Mouse (Mus musculus) gastrocnemius, postnatal 10 days (tissue): ENCODE data around the gene Neu3. TPM values are rescaled to one million over a fixed set of nuclear protein-coding genes. Genes with fewer than 3 reads are reported as not detected.

Experiments
- DNase-seq: peaks from one replicate; pipeline ENCODE4 v3.0.0; 2021; ENCODE audit warnings: mixed read lengths
- long read RNA-seq, 2 experiments: library from polyadenylated mRNA; stranded (forward); transcript quantifications; one replicate each; pipeline ENCODE4 v2.0.0; 2021
- total RNA-seq, 2 experiments: library from RNA; stranded (reverse); gene quantifications; 2 replicates each; pipeline ENCODE4 v1.2.3; 2021

Neu3 gene
- total RNA-seq = 1 to 10 TPM; 2.6 to 3.2 TPM
- long read RNA-seq, experiment 1, partial matches to known transcripts = 1 of 5 reads
- long read RNA-seq, experiment 1, other reads (novel, unspliced or antisense) = 2 of 5 reads
- long read RNA-seq, experiment 2, partial matches to known transcripts = 0 of 1 reads
- long read RNA-seq, experiment 2, other reads (novel, unspliced or antisense) = 0 of 1 reads

DNA sequence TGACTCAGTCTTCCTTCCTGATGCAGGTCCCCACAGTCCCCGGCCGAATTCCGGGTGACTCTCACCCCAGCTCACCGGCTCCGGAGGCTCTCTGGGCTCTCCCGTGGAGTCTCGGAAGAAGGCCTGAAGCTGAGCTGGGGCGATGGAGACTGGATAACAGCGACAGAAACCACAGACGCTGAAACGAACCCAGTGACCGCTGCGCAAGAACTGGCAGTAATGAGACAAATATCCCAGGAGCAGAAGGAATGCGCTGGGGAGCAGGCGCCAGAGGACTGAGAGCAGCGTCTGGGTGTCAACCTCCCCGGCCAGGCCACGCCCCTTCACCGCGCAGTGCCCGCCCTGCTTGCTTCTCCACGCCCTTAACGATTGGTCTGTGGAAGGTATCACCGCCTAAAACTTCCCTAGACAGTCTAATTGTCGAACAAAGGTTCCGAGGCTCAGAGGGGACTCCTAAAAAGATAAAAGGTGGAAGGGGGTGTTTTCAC, at the start of gene Neu3:
Gene Neu3 (minus strand): TSS at position 335 of the 488 bp plus-strand sequence.
- peak; percentile 94 for DNase-seq

DNA sequence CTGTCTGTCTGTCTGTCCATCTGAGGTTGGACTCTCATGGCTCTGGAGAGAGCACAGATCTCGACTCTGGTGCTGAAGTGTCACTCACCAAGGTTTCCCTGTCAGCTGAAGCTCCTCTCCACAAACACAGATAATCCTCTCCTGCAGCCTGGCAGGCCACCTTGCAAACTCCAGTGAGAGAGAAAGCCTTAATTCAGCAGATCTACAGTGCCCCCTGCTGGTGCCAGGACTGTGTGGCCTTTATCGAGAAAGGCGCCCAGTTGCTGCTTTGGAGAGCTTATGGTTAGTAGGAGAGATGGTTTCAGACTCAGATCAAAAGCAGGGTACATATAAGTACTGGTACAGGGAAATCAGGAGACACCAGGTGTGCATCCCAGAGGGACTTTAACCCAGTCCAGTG, 48.1 kb upstream of the Neu3 start:
- peak; percentile 83 for DNase-seq

DNA sequence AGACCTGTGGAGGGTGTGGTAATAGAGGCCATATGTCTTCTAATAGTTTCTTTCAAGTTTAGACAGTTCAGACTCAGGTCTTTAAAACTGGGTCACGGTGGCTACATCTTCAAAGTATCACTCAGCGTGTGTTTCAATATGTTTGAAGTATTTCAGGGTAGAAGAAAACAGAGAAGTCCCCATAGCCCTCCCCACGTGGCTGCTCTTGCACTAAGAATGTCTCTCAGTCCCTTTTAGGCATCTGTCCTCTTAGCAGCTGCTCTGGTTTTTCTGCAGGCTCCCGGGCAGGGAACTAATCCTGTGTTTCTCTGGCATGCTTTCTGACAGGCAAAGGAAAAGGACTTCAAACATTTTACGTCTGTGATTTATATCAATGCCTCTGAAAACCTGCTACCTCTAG, 47.7 kb upstream of the Neu3 start:
- DNase-seq = no peak

DNA sequence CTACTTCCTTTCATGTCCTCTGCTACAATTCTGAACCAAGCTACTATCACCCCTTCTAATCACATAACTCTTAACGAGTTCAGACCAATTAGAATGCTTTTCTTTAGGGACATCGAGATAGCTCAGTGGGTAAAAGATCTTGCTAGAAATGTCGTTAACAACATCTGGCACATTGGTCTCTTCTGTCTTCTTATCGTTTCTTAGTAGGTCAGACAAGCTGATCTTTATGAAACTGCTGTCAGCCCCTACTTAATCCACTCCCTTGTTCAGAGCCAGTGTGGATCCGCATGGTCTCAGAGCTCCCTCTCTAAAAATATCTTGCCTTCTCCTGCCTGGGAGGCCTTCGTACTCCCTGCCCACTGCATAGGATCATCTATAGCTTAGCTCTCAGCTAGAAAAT, 45.7 kb upstream of the Neu3 start:
- no peak for DNase-seq

DNA sequence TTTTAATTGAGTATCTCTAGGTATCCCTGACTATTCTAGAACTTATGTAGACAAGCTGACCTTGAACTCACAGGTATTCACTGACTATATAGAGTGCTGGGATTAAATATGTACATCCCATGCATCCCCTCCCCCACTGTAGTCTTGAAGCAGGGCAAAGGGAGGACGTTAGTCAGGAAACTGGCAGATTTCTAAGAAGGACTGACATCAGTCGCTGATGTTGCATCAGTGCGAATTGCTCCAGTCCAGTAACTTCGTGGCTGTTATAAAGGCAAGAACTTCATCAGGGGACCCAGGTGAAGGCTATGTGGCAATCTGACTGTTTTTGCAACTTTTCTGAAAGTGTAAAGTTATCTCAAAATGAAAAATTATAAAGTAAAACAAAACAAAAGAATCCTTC, 41.1 kb upstream of the Neu3 start:
- no peak for DNase-seq

DNA sequence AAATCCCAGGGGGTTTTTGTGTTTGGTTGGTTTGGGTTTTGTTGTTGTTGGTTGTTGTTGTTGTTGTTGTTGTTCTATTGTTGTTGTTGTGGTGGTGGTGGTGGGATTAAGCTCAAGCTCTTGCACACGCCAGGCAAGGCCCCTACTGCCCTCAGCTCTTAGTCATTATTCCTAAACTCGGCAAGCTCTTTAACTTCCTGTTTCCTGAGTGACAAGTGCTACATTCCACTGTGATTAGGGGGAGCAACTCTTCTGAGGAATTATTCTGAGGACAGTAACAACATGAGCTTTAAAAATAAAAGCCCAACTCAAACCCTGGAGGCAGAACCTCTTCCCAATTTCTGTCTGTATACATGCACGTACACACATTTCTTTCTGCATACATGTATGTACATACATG, 37.0 kb upstream of the Neu3 start:
- no peak for DNase-seq

DNA sequence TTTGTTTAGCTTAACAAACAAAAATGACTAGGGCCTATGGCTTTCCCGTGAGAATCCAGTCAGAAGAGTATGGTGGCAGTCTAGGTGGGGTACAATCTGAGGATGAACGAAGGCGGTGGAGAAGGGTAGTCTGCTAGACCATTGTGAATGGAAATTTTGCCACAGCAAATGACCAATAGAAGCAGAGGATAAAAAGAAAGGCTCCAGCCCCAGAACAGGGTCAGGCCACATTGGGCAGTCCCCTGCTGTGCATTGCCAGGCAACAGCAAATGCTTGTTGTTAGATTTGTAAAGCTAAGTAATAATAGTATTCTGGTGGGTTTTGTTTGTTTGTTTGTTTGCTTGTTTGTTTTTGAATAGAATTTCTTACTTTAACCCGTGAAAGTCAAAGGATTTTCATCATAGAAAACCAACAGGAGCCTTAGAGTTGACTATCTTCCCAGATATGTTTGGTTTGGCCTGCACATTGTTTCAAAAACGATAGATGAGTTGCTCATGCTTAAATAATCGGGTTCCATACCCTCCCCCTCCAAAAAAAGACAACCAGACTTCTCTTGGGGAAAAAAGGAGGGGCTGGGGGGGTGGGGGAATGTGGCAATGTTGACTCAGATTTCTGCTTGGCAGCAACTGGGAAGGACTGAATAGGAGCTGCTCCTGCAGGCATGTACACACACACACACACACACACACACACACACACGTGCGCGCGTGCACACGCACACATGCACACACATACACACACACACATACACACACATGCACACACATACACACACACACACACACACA, 36.2 kb upstream of the Neu3 start:
- DNase-seq = no peak

DNA sequence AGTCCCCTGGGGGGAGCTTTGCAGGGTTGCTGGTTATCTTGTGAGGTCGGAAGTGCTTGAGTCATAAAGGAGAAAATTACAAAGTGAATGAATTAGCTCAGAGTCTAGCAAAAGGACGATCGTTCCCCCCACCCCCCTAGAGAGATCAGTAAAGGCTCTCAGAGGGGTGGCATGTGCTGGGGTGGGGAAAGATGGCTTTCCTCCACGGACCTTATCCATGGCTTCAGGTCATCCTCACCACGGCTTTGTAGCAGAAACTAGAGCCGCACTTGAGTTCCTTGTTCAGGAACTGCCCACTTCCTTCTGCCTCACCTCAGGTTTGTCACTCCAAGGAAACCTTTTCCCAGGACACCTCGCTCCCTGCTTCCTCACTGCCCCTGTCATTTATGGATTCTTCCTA, 35.1 kb upstream of the Neu3 start, which contains the start of gene Spcs2:
Gene Spcs2 (minus strand): TSS at position 101 of the 400 bp plus-strand sequence.
- DNase-seq = no peak

DNA sequence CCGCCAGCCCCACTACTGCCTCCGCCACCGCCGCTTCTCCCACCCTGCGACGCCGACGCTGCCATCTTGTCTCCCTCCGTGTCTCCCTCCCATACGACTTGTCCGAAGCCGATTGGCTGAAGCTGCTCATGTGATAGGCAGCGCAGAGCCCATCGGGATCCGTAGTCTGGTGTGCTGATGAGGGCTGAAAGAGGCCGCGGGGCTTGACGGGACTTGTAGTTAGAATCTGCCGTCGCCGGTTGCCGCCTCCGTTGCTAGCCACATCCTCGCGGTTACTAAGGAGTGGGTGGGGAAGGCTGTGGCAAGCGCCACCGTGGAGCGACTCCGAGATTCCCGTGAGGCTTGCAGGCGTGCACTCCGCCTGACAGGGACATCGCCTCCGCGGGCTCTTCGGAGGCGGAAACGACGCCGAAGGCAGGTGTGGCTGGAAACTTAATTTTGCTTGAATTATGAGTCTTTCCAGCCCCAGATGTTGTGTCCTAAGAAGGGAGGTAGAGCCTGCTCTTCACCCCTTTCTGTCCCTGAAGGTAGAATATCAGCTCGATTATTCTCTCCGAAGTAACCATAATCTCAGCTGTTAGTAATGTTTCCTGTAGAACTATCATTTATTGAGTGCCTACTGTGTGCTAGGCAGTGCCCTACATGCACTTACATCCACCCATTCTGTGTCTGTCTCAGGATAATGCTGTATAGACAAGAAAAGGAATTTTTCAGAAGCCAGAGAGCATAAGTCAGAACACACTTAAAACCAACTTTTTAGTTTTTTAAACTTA, 30.8 kb upstream of the Neu3 start, which contains the start of gene Xrra1:
Gene Xrra1 (plus strand): TSS at position 304 of the 773 bp plus-strand sequence.
- peak; percentile 92 for DNase-seq

DNA sequence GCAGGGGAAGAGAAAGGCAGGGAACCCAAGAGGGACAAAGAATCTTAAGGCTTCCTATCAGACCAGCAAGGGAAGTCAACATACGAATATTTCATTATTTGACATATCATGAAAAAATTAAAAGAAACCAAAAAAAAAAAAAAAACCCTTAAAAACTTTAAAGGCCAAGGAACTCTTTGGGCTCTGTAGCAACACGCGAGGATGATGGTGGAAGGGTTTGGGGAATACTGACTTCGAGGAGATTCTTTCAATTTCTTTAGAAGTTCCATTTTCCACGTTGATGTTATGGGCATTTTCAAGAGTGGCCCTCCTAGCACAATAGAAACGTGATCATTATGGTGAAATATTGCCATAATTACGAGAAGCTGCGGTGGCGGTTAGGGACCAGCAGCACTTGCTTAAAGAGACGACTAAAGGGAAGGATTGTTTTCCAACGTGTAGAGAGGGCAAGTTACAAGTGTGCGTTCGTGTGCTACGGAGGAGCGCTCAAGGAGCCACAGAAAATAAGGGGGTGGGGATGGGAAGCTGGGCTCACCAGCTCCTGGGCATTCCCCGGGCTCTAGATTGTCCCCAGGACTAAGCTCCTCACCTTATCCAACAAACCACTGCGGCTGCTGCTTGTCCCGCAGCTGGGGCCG, 30.1 kb upstream of the Neu3 start:
- no peak for DNase-seq

DNA sequence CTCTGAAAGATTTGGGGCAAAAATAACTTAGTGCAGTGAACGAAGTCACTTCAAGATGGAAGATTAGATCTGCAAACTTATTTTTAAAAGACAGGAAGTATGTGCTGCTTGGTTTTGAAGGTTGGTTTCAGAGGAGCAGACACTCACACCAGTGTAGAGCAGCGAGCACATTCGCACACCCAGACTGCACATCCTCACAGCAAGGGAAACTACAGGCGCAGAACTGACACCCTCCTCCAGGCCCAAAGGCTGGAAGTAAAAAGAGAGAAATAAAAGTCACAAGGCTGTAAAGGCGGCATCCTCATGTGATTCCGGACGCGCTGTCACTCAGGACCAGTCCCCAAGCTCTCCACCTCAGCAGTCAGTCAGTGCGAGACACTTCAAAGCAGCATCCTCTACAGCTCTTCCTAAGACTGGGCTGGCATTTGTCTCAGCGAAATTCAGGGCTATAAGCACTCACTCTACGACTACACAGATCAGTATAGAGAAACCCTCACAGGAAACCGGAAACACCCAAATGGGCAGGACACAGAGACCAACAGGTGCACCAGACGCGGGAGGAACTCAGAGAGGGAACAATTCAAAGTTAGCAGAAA, 28.1 kb upstream of the Neu3 start:
- no peak for DNase-seq

DNA sequence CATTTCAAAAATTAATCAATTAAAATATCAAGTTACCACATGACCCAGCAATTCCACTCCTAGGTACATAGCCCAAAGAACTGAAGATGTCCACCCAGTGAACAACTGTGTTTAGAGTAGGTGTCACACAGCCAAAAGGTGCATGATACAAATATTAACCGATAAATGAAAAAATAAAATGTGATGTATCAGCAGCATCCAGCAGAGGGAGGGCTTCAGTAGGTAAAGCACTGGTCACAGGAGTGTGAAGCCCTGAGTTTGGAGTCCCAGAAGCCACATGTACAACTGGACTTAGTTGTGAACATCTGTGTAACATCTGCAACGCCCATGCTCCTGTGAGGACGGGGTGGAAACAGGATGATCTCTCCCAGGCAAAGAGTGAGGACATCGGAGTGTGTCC, 26.1 kb upstream of the Neu3 start:
- DNase-seq = no peak

DNA sequence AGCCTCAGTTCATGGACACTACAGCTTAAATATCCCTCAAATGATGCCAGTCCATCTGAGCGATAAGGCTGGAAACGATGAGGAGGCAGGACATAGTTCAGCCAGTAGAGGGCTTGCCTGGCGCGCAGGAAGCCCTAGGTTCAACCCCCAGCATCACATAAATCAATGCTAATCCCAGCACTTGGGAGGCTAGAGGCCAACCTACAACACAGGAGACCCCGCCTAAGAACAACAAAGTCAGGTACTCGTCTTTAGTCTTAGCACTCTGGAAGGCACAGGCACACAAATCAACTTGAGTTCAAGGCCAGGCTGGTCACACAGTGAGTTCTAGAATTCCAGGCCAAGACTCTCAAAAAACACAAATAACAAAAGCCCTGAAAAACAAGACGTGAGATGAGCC, 25.1 kb upstream of the Neu3 start:
- DNase-seq = no peak

DNA sequence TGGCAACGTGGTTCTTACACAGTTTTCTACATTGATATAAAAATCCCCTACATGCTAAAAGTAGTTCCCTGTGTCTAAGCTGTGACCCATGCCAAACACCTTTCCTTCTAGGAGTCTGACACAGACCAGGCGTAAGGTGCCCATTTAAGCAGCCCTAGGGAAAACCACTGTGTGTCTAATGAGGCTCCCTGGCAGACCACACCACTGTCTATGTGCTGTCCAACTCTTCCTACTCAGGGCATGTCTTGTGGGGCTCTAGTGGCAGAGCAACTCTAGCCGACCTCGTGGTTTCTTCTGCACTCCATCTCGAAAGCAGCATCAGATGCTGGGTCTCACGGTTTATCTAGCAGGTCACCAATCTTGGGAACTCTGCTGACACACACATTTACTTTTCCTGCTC, 23.4 kb upstream of the Neu3 start:
- no peak for DNase-seq

DNA sequence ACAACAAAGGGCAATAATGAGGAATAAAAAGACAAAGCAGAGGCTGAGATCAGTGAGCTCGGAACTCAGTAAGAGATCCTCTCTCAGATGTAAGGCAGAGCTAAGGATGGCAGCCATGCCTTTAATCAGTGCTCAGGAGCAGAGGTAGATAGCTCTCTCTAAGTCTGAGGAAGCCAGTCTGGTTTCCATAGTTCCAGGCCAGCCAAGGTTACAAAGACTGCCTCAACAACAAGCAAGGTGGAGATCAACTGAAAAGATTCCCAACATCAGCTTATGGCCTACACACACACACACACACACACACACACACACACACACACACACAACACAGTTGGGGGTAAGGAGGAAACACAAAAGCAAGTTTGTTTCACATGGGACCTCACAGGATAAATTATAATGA, 22.9 kb upstream of the Neu3 start:
- no peak for DNase-seq

DNA sequence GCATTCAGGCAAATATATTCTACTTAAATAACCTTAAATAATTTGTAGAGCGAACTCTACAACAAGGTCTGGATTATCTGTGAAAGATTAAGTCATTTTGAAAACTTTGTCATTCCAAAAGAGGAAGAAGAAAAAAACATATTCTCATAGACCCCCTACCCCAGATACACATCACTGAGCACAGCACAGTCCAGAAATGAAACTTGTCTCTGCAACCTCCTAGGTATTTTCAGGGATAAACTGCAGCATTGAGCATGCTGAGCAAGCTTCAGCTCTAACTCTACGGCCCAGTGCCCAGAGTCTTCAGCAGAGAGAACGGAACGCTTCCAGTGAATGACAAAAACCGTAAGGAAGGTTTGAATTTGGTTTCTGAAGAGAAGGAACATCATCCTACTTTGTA, 22.3 kb upstream of the Neu3 start:
- no peak for DNase-seq

DNA sequence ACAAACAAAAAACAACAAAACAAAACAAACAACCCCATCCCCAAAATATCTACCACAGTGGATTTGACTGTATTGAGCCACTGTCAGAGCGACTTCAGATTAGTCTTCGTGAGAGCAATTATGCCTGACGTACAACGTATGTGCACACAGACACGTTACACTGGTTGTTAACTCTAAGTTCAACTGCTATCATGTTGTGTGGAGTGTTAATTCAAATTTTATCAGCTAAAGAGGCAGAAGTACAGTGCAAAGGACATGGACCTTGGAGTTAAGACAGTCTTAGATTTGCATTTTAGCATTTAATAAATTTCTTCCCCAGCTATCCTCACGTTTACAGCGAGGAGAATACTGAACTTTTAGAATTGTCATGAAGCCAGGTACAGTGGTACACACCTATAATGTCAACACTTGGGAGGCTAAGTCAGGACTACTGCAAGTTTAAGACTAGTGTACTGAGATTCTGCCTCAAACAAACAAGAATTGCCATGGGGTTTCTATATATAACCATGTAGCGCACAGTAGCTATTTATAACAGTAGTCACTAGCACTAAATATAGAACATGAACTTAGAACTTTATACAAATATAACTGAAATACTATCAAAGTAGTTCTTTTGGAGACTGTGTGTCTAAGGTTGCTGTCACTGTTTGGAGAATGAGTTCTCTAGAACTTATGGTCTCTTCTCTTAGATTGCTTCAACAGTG, 17.5 kb upstream of the Neu3 start:
- DNase-seq = no peak

DNA sequence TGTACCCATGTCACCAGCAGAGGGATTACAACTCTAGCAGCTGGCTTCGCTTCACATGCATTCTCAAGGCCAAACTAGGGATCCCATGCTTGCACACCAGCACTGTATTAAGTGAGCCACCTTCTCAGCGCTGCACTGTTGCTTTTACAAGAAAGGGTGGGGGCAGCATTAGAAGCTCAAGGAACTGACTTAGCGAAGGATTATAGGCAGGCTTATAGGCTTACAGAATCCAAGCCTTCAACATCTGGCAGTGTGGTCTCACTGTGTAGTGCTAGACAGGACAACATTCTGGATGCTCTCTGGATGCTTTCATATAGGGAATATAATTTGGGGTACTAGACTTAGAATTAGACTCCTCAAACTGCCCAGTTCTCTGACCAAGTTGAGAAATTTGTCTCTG, 10.0 kb upstream of the Neu3 start:
- no peak for DNase-seq

DNA sequence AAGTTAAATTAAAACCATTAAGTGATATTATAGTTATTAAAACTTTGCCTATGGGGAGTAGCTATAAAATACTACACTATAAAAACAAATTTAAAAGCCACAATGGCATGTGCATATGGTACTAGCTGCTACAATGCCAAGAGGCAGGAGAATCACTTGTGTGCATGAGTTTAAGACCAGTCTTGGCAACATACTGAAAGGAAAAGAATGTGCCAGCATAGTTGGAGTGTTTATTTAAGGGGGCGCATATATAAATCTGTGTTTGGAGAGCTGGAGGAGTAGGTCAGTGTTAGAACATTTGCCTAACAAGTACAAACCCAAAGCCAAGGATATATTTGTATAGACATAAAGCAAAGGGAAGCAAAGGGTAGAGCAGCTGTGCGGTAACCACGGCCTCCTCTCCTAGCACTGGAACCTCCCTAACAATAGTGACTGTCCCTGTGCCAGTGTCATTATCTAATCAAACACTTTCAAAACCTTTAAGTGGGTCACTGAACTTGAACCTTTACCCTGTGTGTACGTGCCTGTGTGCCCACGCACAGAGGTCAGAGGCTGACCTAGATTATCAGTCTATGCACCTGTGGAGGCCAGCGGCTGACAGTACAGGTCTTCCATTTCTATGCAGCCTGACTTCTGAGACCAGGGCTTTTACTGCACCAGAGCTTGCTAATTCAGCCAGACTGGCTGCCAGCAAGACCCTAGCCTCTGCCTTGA, 9.3 kb upstream of the Neu3 start:
- DNase-seq = no peak

DNA sequence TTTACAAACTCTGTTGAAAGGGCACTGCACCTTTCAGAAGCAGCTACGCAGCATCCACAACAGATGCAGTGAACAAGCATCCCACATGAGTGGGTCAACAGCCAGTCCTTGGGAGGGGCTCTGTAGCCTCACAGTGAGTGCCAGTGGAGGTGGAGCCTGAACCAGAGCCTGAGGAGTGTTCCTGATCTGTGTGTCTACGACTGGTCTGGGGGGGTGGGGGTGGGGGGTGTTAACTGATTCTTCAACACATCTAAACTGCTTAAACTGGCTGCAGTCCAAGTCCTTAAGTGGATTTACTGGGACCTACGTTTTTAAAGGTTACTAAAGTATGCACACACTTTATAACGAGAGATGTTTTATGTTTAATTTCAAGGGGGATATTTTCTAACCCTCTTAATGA, 8.6 kb upstream of the Neu3 start:
- DNase-seq = no peak

DNA sequence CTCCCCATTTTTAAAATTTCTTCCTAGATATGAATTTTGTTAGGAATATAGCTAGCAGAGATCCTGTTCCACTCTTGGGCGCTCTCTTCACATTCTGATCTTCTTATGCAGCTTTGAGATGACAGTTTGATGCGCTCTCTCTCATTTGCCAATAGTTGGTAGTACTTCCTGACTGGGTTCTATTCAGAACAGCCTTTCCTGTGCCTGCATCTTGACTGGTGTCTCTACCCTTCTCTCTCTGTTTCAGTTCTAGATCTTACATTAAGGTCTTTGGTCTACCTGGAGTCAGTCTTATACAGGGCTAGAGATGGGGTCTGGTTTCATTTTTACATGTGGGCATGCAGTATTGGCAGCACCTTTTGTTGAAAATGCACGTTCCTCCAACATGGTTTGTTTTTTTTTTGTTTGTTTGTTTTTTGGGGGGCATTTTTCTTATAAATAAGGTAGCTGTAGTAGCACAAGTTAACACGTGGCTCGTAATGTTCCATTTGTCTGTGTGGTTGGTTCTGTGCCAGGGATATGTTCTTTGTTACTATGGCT, 6.2 kb upstream of the Neu3 start:
- DNase-seq = no peak
